Mouse (Mus musculus) neural tube, embryonic 14.5 days (tissue): ENCODE results near the gene Ift43. TPM values are rescaled to one million over a fixed set of nuclear protein-coding genes. Genes with fewer than 3 reads are reported as not detected.

Experiments
- ATAC-seq: fragments of 200-750 bp; cut with Nextera tagmentation; 2 replicates; pipeline ENCODE4 v1.8.0; 2017; ENCODE audit warnings: low read depth, mild to moderate bottlenecking, moderate TSS enrichment, moderate library complexity
- H3K27ac ChIP-seq: fragments of 300-500 bp; sonication (generic); 2 replicates; pipeline ENCODE4 v1.5.1; 2014; ENCODE audit warnings: low read depth, mild to moderate bottlenecking, control low read depth, low read length, moderate library complexity, mixed read lengths
- H3K27me3 ChIP-seq: fragments of 300-500 bp; sonication (generic); 2 replicates; pipeline ENCODE4 v1.6.1; 2014; ENCODE audit warnings: low read length; ENCODE audit not compliant: control insufficient read depth, insufficient read depth
- H3K36me3 ChIP-seq: fragments of 300-500 bp; sonication (generic); 2 replicates; pipeline ENCODE4 v1.6.1; 2014; ENCODE audit warnings: low read length, mixed read lengths; ENCODE audit not compliant: control insufficient read depth, insufficient read depth
- H3K4me1 ChIP-seq: fragments of 300-500 bp; sonication (generic); 2 replicates; pipeline ENCODE4 v1.6.1; 2014; ENCODE audit warnings: low read length; ENCODE audit not compliant: control insufficient read depth, insufficient read depth
- H3K4me2 ChIP-seq: fragments of 300-500 bp; sonication (generic); 2 replicates; pipeline ENCODE4 v1.6.1; 2014; ENCODE audit warnings: mild to moderate bottlenecking, low read depth, low read length, control low read depth
- H3K4me3 ChIP-seq: fragments of 300-500 bp; sonication (generic); 2 replicates; pipeline ENCODE4 v1.5.1; 2014; ENCODE audit warnings: low read depth, low read length, control low read depth, mixed read lengths
- H3K9ac ChIP-seq: fragments of 300-500 bp; sonication (generic); replicated peaks from 2 replicates; pipeline ENCODE4 v1.6.1; 2014; ENCODE audit warnings: low read depth, mild to moderate bottlenecking, control low read depth, low read length, mixed read lengths
- H3K9me3 ChIP-seq: fragments of 300-500 bp; sonication (generic); 2 replicates; pipeline ENCODE4 v1.6.1; 2016; ENCODE audit warnings: low read length; ENCODE audit not compliant: control insufficient read depth
- WGBS: fragments of 180-500 bp; shearing (Covaris S2); extraction: QIAGEN DNeasy Blood & Tissue Kit; methylation state at CpG from one replicate; pipeline ENCODE4 v1.1.7; 2014; 5-methylcytosine and 5-hydroxymethylcytosine counted together
- polyA plus RNA-seq: library from polyadenylated mRNA; unstranded; fragments of >200 nt; fragmentation: Nextera tagmentation; extraction: Ambion mirVana; gene quantifications from 2 replicates; pipeline ENCODE4 v1.2.1, GENCODE M21; 2014

The Ift43 gene
- polyA plus RNA-seq, 1 experiment from 2014 or later: 38.1 TPM

- no peak overlapping the region for H3K4me2 ChIP-seq
- no peaks in the 10 kb centered on the region for H3K4me1 ChIP-seq
- no peaks in the 10 kb centered on the region for H3K9me3 ChIP-seq
- H3K9ac ChIP-seq: no peak overlapping the region
- no peaks in the 10 kb centered on the region for H3K36me3 ChIP-seq
- 58% methylated on average over 12 of the region's 12 CpGs for WGBS
- no peak for ATAC-seq
- no peak overlapping the region for H3K4me3 ChIP-seq
- no peaks in the 10 kb centered on the region for H3K27me3 ChIP-seq
- no peak overlapping the region for H3K27ac ChIP-seq
Measured at GRCm38 (mm10) chr12:86153213-86153957, 71.0 kb downstream of the Ift43 start.

- Histone ChIP-seq H3K9ac (no peak overlapping the region), H3K4me3 (no peak overlapping the region), H3K36me3 (no peaks in the 10 kb centered on the region), H3K27ac (no peak overlapping the region), H3K27me3 (no peaks in the 10 kb centered on the region), H3K9me3 (no peaks in the 10 kb centered on the region), H3K4me2 (no peak overlapping the region), H3K4me1 (no peaks in the 10 kb centered on the region)
- whole genome bisulfite sequencing: 85% methylated on average over 8 of the region's 8 CpGs
- no peak for ATAC-seq
Measured at GRCm38 (mm10) chr12:86155176-86155575, 72.8 kb downstream of the Ift43 start.

- Histone ChIP-seq H3K4me3 (no peak overlapping the region), H3K27me3 (no peaks in the 10 kb centered on the region), H3K9ac (no peak overlapping the region), H3K36me3 (no peaks in the 10 kb centered on the region), H3K4me1 (no peaks in the 10 kb centered on the region), H3K4me2 (no peak overlapping the region), H3K9me3 (no peaks in the 10 kb centered on the region), H3K27ac (no peak overlapping the region)
- no peak for ATAC-seq
- 86% methylated on average over 8 of the region's 8 CpGs for WGBS
Measured at GRCm38 (mm10) chr12:86157166-86157565, 74.8 kb downstream of the Ift43 start.

- ATAC-seq: no peak
- 28% methylated on average over 8 of the region's 8 CpGs for WGBS
- H3K27ac ChIP-seq: no peak overlapping the region
Measured at GRCm38 (mm10) chr12:86157894-86158444, 75.6 kb downstream of the Ift43 start.

GRCm38 (mm10) chr12:86158689-86159483, 76.5 kb downstream of the Ift43 start:
- Histone ChIP-seq H3K4me1 (no peaks in the 10 kb centered on the region), H3K4me3 (no peak overlapping the region), H3K9me3 (no peaks in the 10 kb centered on the region), H3K4me2 (no peak overlapping the region), H3K27me3 (no peaks in the 10 kb centered on the region), H3K27ac (no peak overlapping the region; the same call in 1 of the 2 replicates), H3K9ac (no peak overlapping the region), H3K36me3 (no peaks in the 10 kb centered on the region)
- no peak for ATAC-seq
- 84% methylated on average over 20 of the region's 20 CpGs for WGBS

More at GRCm38 (mm10) chr12:86157894-86158444, 75.6 kb downstream of the Ift43 start:
- Histone ChIP-seq H3K4me1 (no peaks in the 10 kb centered on the region), H3K9ac (no peak overlapping the region; the same call in 1 of the 2 replicates), H3K4me3 (no peak overlapping the region), H3K9me3 (no peaks in the 10 kb centered on the region), H3K36me3 (no peaks in the 10 kb centered on the region), H3K4me2 (no peak overlapping the region), H3K27me3 (no peaks in the 10 kb centered on the region)

- H3K36me3 ChIP-seq: no peaks in the 10 kb centered on the region
- no peak for ATAC-seq
- no peaks in the 10 kb centered on the region for H3K27me3 ChIP-seq
- H3K9me3 ChIP-seq: no peaks in the 10 kb centered on the region
- no peak overlapping the region for H3K9ac ChIP-seq
- no peak overlapping the region for H3K4me2 ChIP-seq
- WGBS: 97% methylated on average over 6 of the region's 6 CpGs
- H3K27ac ChIP-seq: no peak overlapping the region
- no peaks in the 10 kb centered on the region for H3K4me1 ChIP-seq
- no peak overlapping the region for H3K4me3 ChIP-seq
Measured at GRCm38 (mm10) chr12:86161436-86161835, 79.1 kb downstream of the Ift43 start.

GRCm38 (mm10) chr12:86161942-86162341, 79.6 kb downstream of the Ift43 start:
- 97% methylated on average over 5 of the region's 5 CpGs for WGBS
- ATAC-seq: no peak

GRCm38 (mm10) chr12:86162890-86163816, 80.8 kb downstream of the Ift43 start:
- Histone ChIP-seq H3K4me1 (no peaks in the 10 kb centered on the region), H3K27ac (no peak overlapping the region), H3K4me2 (no peak overlapping the region), H3K9me3 (no peaks in the 10 kb centered on the region), H3K36me3 (no peaks in the 10 kb centered on the region), H3K9ac (no peak overlapping the region), H3K27me3 (no peaks in the 10 kb centered on the region), H3K4me3 (no peak overlapping the region)
- ATAC-seq: no peak
- WGBS: 8% methylated on average over 12 of the region's 12 CpGs

More at GRCm38 (mm10) chr12:86161942-86162341, 79.6 kb downstream of the Ift43 start:
- Histone ChIP-seq H3K27me3 (no peaks in the 10 kb centered on the region), H3K4me3 (no peak overlapping the region), H3K4me1 (no peaks in the 10 kb centered on the region), H3K4me2 (no peak overlapping the region), H3K27ac (no peak overlapping the region), H3K9me3 (no peaks in the 10 kb centered on the region), H3K36me3 (no peaks in the 10 kb centered on the region), H3K9ac (no peak overlapping the region)
